Mouse (Mus musculus) ES-E14 (cell line): Measurements from ENCODE around the gene Tmpo.

Experiments
- MAFK ChIP-seq: IDR thresholded peaks from 2 replicates; pipeline ENCODE4 v1.6.1; 2014; ENCODE audit warnings: mild to moderate bottlenecking, low read depth, low read length, inconsistent platforms; ENCODE audit not compliant: insufficient read depth
- ZC3H11A ChIP-seq: IDR thresholded peaks from 2 replicates; pipeline ENCODE4 v1.6.1; 2012; ENCODE audit warnings: low read depth, mild to moderate bottlenecking, inconsistent platforms, low read length, borderline replicate concordance

- TF ChIP-seq ZC3H11A: no peak
- TF ChIP-seq MAFK: no peak
Measured at GRCm38 (mm10) chr10:91141564-91141963, 39.6 kb downstream of the Tmpo start.
